Mouse (Mus musculus) stomach, postnatal 0 days (tissue): ENCODE measurements at regions not wholly inside any gene's neighbourhood (a gene's known extent, or its start where the extent isn't known, plus 50 kb on each side); places are given as distances from the start of the nearest gene placed in this dataset.

Experiments used
- CTCF ChIP-seq: IDR thresholded peaks from 2 replicates; pipeline ENCODE4 v1.5.1; 2016; ENCODE audit warnings: antibody characterized with exemption, low read depth, mild to moderate bottlenecking, moderate library complexity
- EP300 ChIP-seq: optimal IDR thresholded peaks from 2 replicates; pipeline ENCODE3; 2016; ENCODE audit warnings: antibody characterized with exemption

- TF ChIP-seq CTCF (no peak), EP300 (no peak)
Measured at GRCm38 (mm10) chr11:117601147-117601546, 52.9 kb upstream of the Tnrc6c start.
